Mouse (Mus musculus) testis, adult 2 months (tissue): ENCODE measurements around the gene Dlx1.

Source experiments
- CTCF ChIP-seq: fragments of 200-500 bp; IDR thresholded peaks from 2 replicates; pipeline ENCODE4 v1.5.1; 2012; ENCODE audit warnings: low read depth, mild to moderate bottlenecking, inconsistent platforms, low read length, moderate library complexity; ENCODE audit not compliant: control insufficient read depth, insufficient read depth, insufficient replicate concordance
- POLR2A ChIP-seq: fragments of 200-500 bp; IDR thresholded peaks from 2 replicates; pipeline ENCODE4 v1.6.1; 2012; ENCODE audit warnings: low read depth, mild to moderate bottlenecking, inconsistent platforms, low read length, moderate library complexity; ENCODE audit not compliant: control insufficient read depth

DNA sequence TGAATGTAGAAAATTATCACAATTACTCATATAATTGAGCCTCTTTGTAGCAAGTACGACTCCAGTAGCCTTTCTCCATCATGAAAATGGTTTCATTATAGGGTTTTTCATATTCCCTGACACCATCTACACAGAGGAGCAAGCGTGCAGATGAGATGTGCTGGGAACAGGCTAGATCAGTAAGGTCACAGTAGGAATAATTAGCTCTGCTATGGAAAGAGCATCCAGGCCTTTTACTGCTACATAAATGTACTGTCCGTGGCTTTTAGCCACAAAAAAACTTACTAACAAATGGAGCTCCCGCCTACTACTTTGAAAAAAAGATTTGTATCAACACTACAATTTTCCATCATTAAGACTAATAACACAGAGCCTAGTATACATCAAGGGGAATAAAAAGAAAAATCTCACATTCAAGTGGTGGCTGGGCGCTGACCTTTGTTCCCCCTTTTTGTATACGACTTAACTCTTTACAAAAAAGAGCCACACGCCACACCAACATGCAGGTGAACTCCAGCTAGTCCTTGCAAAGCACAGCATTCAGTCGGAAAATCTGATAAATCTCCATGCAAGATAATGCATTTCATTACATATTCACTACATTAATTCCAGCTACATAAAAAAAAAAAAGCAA, 10.3 kb upstream of the Dlx1 start:
- no peak for TF ChIP-seq POLR2A
- TF ChIP-seq CTCF, result no peak
